Mouse (Mus musculus) bone marrow, adult 2 months (tissue): ENCODE results near the gene Rex1bd.
A peak's percentile ranks its signal among the peaks of the same experiment; 100 is the strongest.

Source experiments
- CTCF ChIP-seq: fragments of 200-500 bp; IDR thresholded peaks from 2 replicates; pipeline ENCODE4 v1.5.1; 2011; ENCODE audit warnings: low read length, control low read depth; ENCODE audit not compliant: control insufficient read depth, insufficient read depth
- POLR2A ChIP-seq: fragments of 200-500 bp; IDR thresholded peaks from 2 replicates; pipeline ENCODE4 v1.6.1; 2011; ENCODE audit warnings: low read depth, mild to moderate bottlenecking, control low read depth, low read length, borderline replicate concordance; ENCODE audit not compliant: control insufficient read depth

- TF ChIP-seq CTCF (peak; percentile 75), POLR2A (peak; percentile 63; the same call in 1 of the 2 replicates)
Measured at GRCm38 (mm10) chr8:70506328-70507026, at the start of gene Rex1bd.
